Mouse (Mus musculus) C2C12 (cell line): ENCODE data around the gene Lsmem1.

Source experiments
- CEBPB ChIP-seq: IDR thresholded peaks from one replicate; pipeline ENCODE4 v1.6.1; 2011; ENCODE audit warnings: low read depth, mild to moderate bottlenecking, control low read depth, moderate library complexity
- CTCF ChIP-seq: IDR thresholded peaks from one replicate; pipeline ENCODE4 v1.5.1; 2011; ENCODE audit not compliant: control insufficient read depth, insufficient read depth, insufficient read length
- MAX ChIP-seq: IDR thresholded peaks from one replicate; pipeline ENCODE4 v1.6.1; 2011; ENCODE audit warnings: mild to moderate bottlenecking, control low read depth
- MYOD1 ChIP-seq: IDR thresholded peaks from one replicate; pipeline ENCODE4 v1.6.1; 2011; ENCODE audit warnings: low read depth; ENCODE audit not compliant: control insufficient read depth, insufficient read length
- MYOG ChIP-seq: IDR thresholded peaks from one replicate; pipeline ENCODE4 v1.6.1; 2011; ENCODE audit not compliant: control insufficient read depth, insufficient read length; ENCODE audit errors: extremely low read depth
- USF1 ChIP-seq: IDR thresholded peaks from one replicate; pipeline ENCODE4 v1.6.1; 2011; ENCODE audit warnings: low read depth, mild to moderate bottlenecking, control low read depth, moderate library complexity

DNA sequence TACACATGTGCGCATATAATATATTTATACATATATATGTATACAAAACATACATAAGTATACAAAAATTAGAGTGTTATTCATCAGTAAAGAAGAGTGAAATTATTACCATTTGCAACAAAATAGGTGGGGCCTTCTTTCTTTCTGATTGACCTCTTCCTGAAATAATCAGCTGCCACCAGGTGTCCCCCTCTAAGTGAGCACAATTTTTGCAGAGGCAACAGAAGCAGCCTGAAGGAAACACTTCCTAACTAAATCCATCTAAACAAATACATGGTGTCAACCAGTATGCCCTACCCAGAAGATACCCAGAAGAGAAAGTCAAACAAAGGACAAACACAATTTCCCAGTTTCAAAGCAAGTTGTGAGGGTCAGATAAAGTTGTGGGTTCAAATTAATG lies 29.6 kb downstream of the Lsmem1 start:
- no peak for TF ChIP-seq CTCF
- TF ChIP-seq MYOG, result no peak
- no peak for TF ChIP-seq USF1
- no peak for TF ChIP-seq MYOD1
- TF ChIP-seq MAX, result no peak
- TF ChIP-seq CEBPB, result no peak
